Mouse (Mus musculus) kidney, adult 2 months (tissue): ENCODE results near the gene Spty2d1. TPM values are rescaled to one million over a fixed set of nuclear protein-coding genes. Genes with fewer than 3 reads are reported as not detected.

ENCODE experiments used
- DNase-seq: peaks from one replicate; pipeline ENCODE4 v3.0.0; 2021
- H3K27ac ChIP-seq: fragments of 200-500 bp; 2 replicates; pipeline ENCODE4 v1.5.1; 2012; ENCODE audit warnings: low read depth, low read length, control low read depth, inconsistent platforms; ENCODE audit not compliant: insufficient read depth
- H3K27me3 ChIP-seq: fragments of 200-500 bp; replicated peaks from 2 replicates; pipeline ENCODE4 v1.6.1; 2012; ENCODE audit warnings: mild to moderate bottlenecking, moderate library complexity, low read length, inconsistent platforms; ENCODE audit not compliant: control insufficient read depth, insufficient read depth
- H3K36me3 ChIP-seq: fragments of 200-500 bp; 2 replicates; pipeline ENCODE4 v1.6.1; 2012; ENCODE audit warnings: mild to moderate bottlenecking, moderate library complexity, low read length, inconsistent platforms; ENCODE audit not compliant: control insufficient read depth, insufficient read depth
- H3K4me1 ChIP-seq: fragments of 200-500 bp; 2 replicates; pipeline ENCODE4 v1.6.1; 2011; ENCODE audit warnings: low read length; ENCODE audit not compliant: control insufficient read depth, insufficient read depth
- H3K4me3 ChIP-seq: fragments of 200-500 bp; 2 replicates; pipeline ENCODE4 v1.5.1; 2011; ENCODE audit warnings: mild to moderate bottlenecking, low read depth, low read length, control low read depth; ENCODE audit not compliant: insufficient read depth
- CTCF ChIP-seq: fragments of 200-500 bp; conservative IDR thresholded peaks from 2 replicates; pipeline ENCODE4 v1.5.1; 2011; ENCODE audit warnings: low read depth, mild to moderate bottlenecking, control low read depth, low read length, moderate library complexity, mixed read lengths; ENCODE audit not compliant: insufficient read depth, insufficient read length
- POLR2A ChIP-seq: fragments of 200-500 bp; IDR thresholded peaks from one replicate; pipeline ENCODE4 v1.6.1; 2011; ENCODE audit warnings: low read depth, low read length, control low read depth
- WGBS: fragments of 180-500 bp; shearing (Covaris S2); methylation state at CpG from one replicate; pipeline ENCODE4 v1.1.7; 2018; 5-methylcytosine and 5-hydroxymethylcytosine counted together
- polyA plus RNA-seq: library from polyadenylated mRNA; depleted of rRNA; stranded (reverse); fragments of >200 nt; gene quantifications from 2 replicates; pipeline ENCODE4 v1.2.3, GENCODE M21; 2012

Gene Spty2d1
- polyA plus RNA-seq, 1 experiment = 7.2 TPM

GRCm38 (mm10) chr7:47022482-47022881 lies 14.3 kb upstream of the Spty2d1 start:
- TF ChIP-seq POLR2A = no peak
- Histone ChIP-seq H3K27ac (no peak overlapping the region), H3K4me1 (no peaks in the 10 kb centered on the region), H3K36me3 (no peaks in the 10 kb centered on the region), H3K27me3 (no peaks in the 10 kb centered on the region), H3K4me3 (no peak overlapping the region)
- WGBS = 34% methylated on average over 8 of the region's 8 CpGs
- no peak for DNase-seq

DNA sequence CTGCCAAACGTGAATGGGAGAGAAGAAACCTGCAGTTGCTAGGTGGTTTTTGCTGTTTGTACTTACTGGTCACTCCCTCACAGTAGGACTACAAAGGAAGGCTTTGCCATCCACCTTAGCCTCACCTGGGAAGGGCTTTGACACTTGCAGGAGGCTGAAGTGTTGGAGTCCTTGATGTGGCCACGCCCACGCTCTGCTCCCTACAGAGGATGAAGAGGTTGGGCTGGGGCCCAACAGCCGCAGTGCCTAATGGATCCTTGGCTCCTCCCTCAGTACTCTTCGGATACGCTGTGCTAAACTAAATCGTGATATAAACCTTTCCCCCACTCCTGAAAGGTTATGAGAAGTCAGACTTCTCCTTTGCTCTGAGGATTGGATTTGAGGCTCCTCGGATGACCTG lies 12.7 kb upstream of the Spty2d1 start:
- Histone ChIP-seq H3K27ac (no peak overlapping the region), H3K36me3 (no peaks in the 10 kb centered on the region), H3K4me3 (no peak overlapping the region), H3K4me1 (no peaks in the 10 kb centered on the region), H3K27me3 (no peaks in the 10 kb centered on the region)
- no peak for TF ChIP-seq CTCF
- DNase-seq = no peak
- WGBS = 29% methylated on average over 8 of the region's 8 CpGs

- Histone ChIP-seq H3K36me3 (no peaks in the 10 kb centered on the region), H3K4me1 (no peaks in the 10 kb centered on the region; the same call in 1 of the 2 replicates), H3K4me3 (no peak overlapping the region), H3K27ac (no peak overlapping the region), H3K27me3 (no peaks in the 10 kb centered on the region)
- TF ChIP-seq POLR2A = no peak
- TF ChIP-seq CTCF = no peak
- DNase-seq = no peak
- WGBS = 63% methylated on average over 5 of the region's 5 CpGs
Observed at GRCm38 (mm10) chr7:47019641-47020040, 11.4 kb upstream of the Spty2d1 start.

DNA sequence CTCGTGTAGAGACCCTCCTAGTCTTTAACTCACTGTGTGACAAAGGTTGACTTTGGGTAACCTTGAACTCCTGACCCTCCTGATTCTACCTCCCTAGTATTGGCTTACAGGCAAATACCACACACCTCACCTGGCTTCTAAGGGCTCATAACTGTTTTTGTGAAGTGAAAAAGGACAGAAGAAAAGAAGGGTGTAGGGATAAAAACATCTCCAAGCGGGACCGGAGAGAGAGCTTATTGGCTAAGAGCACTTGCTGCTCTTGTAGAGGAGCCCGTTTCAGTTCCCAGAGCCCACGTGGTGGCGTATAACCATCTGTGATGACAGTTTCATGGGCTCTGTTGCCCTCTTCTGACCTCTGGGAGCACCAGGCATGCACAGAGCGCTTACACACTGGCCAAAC lies 8.9 kb upstream of the Spty2d1 start:
- no peak overlapping the region for H3K27ac ChIP-seq
- 52% methylated on average over 7 of the region's 7 CpGs for WGBS
- no peaks in the 10 kb centered on the region for H3K36me3 ChIP-seq

DNA sequence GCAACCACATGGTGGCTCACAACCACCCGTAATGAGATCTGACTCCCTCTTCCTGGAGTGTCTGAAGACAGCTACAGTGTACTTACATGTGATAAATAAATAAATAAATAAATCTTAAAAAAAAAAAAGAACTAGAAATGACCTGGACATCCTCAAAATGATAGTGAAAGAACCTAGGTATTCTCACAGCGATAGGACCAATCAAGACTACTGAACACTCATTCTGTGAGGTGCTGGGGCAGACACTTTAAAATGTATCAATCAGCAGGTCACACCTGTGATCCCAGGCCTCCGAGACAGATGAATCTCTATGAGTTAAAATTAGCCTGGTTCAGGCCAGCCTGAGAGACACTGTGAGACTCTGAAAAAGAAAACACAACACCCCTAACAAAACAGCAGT lies 8.4 kb upstream of the Spty2d1 start:
- 70% methylated on average over 3 of the region's 3 CpGs for WGBS
- Histone ChIP-seq H3K36me3 (no peaks in the 10 kb centered on the region), H3K27me3 (no peaks in the 10 kb centered on the region), H3K4me3 (no peak overlapping the region), H3K4me1 (no peaks in the 10 kb centered on the region; the same call in 1 of the 2 replicates), H3K27ac (no peak overlapping the region)
- TF ChIP-seq CTCF (no peak), POLR2A (no peak)
- no peak for DNase-seq

More for the DNA sequence above, 8.9 kb upstream of the Spty2d1 start:
- DNase-seq = no peak
- no peaks in the 10 kb centered on the region; the same call in 1 of the 2 replicates for H3K4me1 ChIP-seq
- H3K4me3 ChIP-seq = no peak overlapping the region
- TF ChIP-seq POLR2A = no peak
- TF ChIP-seq CTCF = no peak
- no peaks in the 10 kb centered on the region for H3K27me3 ChIP-seq

GRCm38 (mm10) chr7:47015390-47016065 lies 7.3 kb upstream of the Spty2d1 start:
- H3K4me1 ChIP-seq = no peaks in the 10 kb centered on the region; the same call in 1 of the 2 replicates
- 7% methylated on average over 6 of the region's 6 CpGs for WGBS
- H3K27ac ChIP-seq = 0 out of 2 replicates have a peak overlapping the region, but pooled peaks have one; percentile 0
- DNase-seq = peak; percentile 96
- TF ChIP-seq CTCF = peak; percentile 56
- no peak for TF ChIP-seq POLR2A
- H3K4me3 ChIP-seq = no peak overlapping the region
- no peaks in the 10 kb centered on the region for H3K36me3 ChIP-seq
- H3K27me3 ChIP-seq = no peaks in the 10 kb centered on the region

- TF ChIP-seq POLR2A (no peak), CTCF (no peak)
- H3K4me1 ChIP-seq = no peaks in the 10 kb centered on the region; the same call in 1 of the 2 replicates
- no peaks in the 10 kb centered on the region for H3K27me3 ChIP-seq
- 50% methylated on average over 10 of the region's 11 CpGs for WGBS
- no peak overlapping the region for H3K27ac ChIP-seq
- no peaks in the 10 kb centered on the region for H3K36me3 ChIP-seq
- DNase-seq = peak; percentile 61
- no peak overlapping the region for H3K4me3 ChIP-seq
Observed at GRCm38 (mm10) chr7:47014564-47015389, 6.6 kb upstream of the Spty2d1 start.
